Mouse (Mus musculus) heart, postnatal 14 days (tissue): ENCODE data around the gene Nhej1. TPM values are rescaled to one million over a fixed set of nuclear protein-coding genes. Genes with fewer than 3 reads are reported as not detected.
A peak's percentile ranks its signal among the peaks of the same experiment; 100 is the strongest.

Experiments used
- DNase-seq, 2 experiments: peaks; one replicate each; pipeline ENCODE4 v3.0.0; 2021 to 2022
- intact Hi-C: fragments of 180-260 bp; cut with DNase I; formaldehyde crosslinking; loops from one replicate; pipeline ENCODE4 v1.15.1; 2025
- total RNA-seq, 2 experiments: library from RNA; stranded (reverse); gene quantifications; 2 replicates each; pipeline ENCODE4 v1.2.3; 2021

The Nhej1 gene
- total RNA-seq, 2 experiments from 2014 or later = 2.6 to 4.0 TPM

GRCm38 (mm10) chr1:74947986-74948670 is 176.9 kb downstream of the Nhej1 start:
- intact Hi-C loops = loop anchor here (5.0 to 10.0 kb wide), 2 partner anchors 69 to 307 kb away; no protein-coding TSS in a partner anchor
- DNase-seq = no peak

GRCm38 (mm10) chr1:74941651-74942360 is 183.2 kb downstream of the Nhej1 start:
- no peak for DNase-seq
- intact Hi-C loops = loop anchor here (10.0 kb wide), 1 partner anchor 313 kb away; no protein-coding TSS in a partner anchor

GRCm38 (mm10) chr1:74939762-74940161 is 185.2 kb downstream of the Nhej1 start:
- DNase-seq = no peak
- intact Hi-C loops = loop anchor here (10.0 kb wide), 1 partner anchor 315 kb away; no protein-coding TSS in a partner anchor

GRCm38 (mm10) chr1:74936221-74936830 is 188.7 kb downstream of the Nhej1 start:
- intact Hi-C loops = no loop called here
- DNase-seq = no peak

- peak in 1 of 2 experiments; percentile 26 for DNase-seq
- intact Hi-C loops = no loop called here
Measured at GRCm38 (mm10) chr1:74935402-74935801, 189.6 kb downstream of the Nhej1 start, which contains the start of gene Cfap65. Gene Cfap65, minus strand, starts transcription at chr1:74935599.

- no peak for DNase-seq
- intact Hi-C loops = no loop called here
Measured at GRCm38 (mm10) chr1:74927621-74928296, 197.2 kb downstream of the Nhej1 start.

GRCm38 (mm10) chr1:74926721-74927120 is 198.3 kb downstream of the Nhej1 start:
- intact Hi-C loops = loop anchor here (1.0 kb wide), 1 partner anchor 91 kb away; no protein-coding TSS in a partner anchor
- DNase-seq = peak; percentile 44 to 61

GRCm38 (mm10) chr1:74924464-74924863 is 200.5 kb downstream of the Nhej1 start:
- intact Hi-C loops = no loop called here
- no peak for DNase-seq

Other genes with a start within 250 kb of the Nhej1 start
- gene Fev, start 239.8 kb downstream of the Nhej1 start, total RNA-seq = not detected
- not detected for gene Cryba2, start 232.1 kb downstream of the Nhej1 start, total RNA-seq
- under 1 TPM in 1 of 2 experiments, not detected in 1; 0.45 TPM for gene Cfap65, start 189.6 kb downstream of the Nhej1 start, total RNA-seq
- gene Ihh, start 173.5 kb downstream of the Nhej1 start, total RNA-seq = under 1 TPM in 1 of 2 experiments, not detected in 1; 0.12 TPM
- 1 to 10 TPM in 1 of 2 experiments, under 1 TPM in 1; 0.78 to 1.0 TPM for gene Slc23a3, start 8.7 kb upstream of the Nhej1 start, total RNA-seq
- gene Cnppd1, start 17.5 kb upstream of the Nhej1 start, total RNA-seq = 10 to 100 TPM; 28.7 to 29.2 TPM
- gene Retreg2, start 17.6 kb upstream of the Nhej1 start, total RNA-seq = 10 to 100 TPM; 23.9 to 27.4 TPM
- gene Zfand2b, start 43.4 kb upstream of the Nhej1 start, total RNA-seq = 10 to 100 TPM; 16.0 to 16.7 TPM
- gene Abcb6, start 55.2 kb upstream of the Nhej1 start, total RNA-seq = 10 to 100 TPM; 25.7 to 26.4 TPM
- gene Ankzf1, start 67.0 kb upstream of the Nhej1 start, total RNA-seq = 10 to 100 TPM; 13.5 to 13.6 TPM
- 10 to 100 TPM; 61.1 to 68.8 TPM for gene Atg9a, start 67.0 kb upstream of the Nhej1 start, total RNA-seq
- 1 to 10 TPM; 5.2 to 6.7 TPM for gene Glb1l, start 85.6 kb upstream of the Nhej1 start, total RNA-seq
- gene Stk16, start 85.6 kb upstream of the Nhej1 start, total RNA-seq = 10 to 100 TPM; 55.9 to 58.1 TPM
- 100 to 1,000 TPM; 546 to 642 TPM for gene Tuba4a, start 94.7 kb upstream of the Nhej1 start, total RNA-seq
- not detected for gene A630095N17Rik, start 106.9 kb upstream of the Nhej1 start, total RNA-seq
- gene Dnajb2, start 111.2 kb upstream of the Nhej1 start, total RNA-seq = 10 to 100 TPM; 66.4 to 74.6 TPM
- under 1 TPM; 0.44 to 0.60 TPM for gene Ptprn, start 139.3 kb upstream of the Nhej1 start, total RNA-seq
- not detected for gene Resp18, start 153.2 kb upstream of the Nhej1 start, total RNA-seq
- 10 to 100 TPM; 85.6 to 88.5 TPM for gene Dnpep, start 192.8 kb upstream of the Nhej1 start, total RNA-seq
- gene Des, start 235.1 kb upstream of the Nhej1 start, total RNA-seq = 1,000 to 10,000 TPM; 1,039 to 1,057 TPM